Mouse (Mus musculus) olfactory bulb, adult 2 months (tissue): ENCODE measurements at regions not wholly inside any gene's neighbourhood (a gene's known extent, or its start where the extent isn't known, plus 50 kb on each side); places are given as distances from the start of the nearest gene placed in this dataset.

Source experiments
- CTCF ChIP-seq: fragments of 200-500 bp; IDR thresholded peaks from 2 replicates; pipeline ENCODE4 v1.5.1; 2012; ENCODE audit warnings: low read depth, mild to moderate bottlenecking, low read length, moderate library complexity; ENCODE audit not compliant: insufficient read depth
- POLR2A ChIP-seq: fragments of 200-500 bp; IDR thresholded peaks from 2 replicates; pipeline ENCODE4 v1.6.1; 2012; ENCODE audit warnings: mild to moderate bottlenecking, low read depth, low read length, moderate library complexity; ENCODE audit not compliant: insufficient read depth

GRCm38 (mm10) chr4:31743776-31744175 lies 220.1 kb upstream of the Map3k7 start:
- TF ChIP-seq POLR2A (no peak), CTCF (no peak)
